Mouse (Mus musculus): ENCODE data around the gene Hoxd8.

DNA sequence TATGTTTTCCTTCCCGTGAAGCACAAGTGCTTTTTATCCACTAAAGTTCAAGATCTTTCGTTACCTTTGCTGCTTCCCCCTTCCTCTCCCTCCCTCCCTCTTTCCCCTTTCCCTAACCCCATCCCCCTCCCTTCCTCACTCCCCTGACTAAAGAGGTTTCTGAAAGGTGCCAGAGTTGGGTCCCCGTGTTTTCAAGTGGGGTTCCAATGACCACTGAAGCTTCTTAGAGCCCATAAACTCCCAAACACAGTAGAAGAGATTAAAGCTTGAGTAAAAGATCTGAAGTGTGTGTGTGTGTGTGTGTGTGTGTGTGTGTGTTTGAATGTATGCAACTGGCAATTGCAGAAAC lies 35.2 kb upstream of the Hoxd8 start:
- TF ChIP-seq CTCF (IDR thresholded peaks at IDR 0.05; ENCODE audit: low read depth) (no peak), EP300 (IDR thresholded peaks at IDR 0.05; ENCODE audit: low read depth) (no peak)

Measured in liver, embryonic 14.5 days (tissue).